Mouse (Mus musculus) intestine, embryonic 16.5 days (tissue): ENCODE data around the gene Phldb2. TPM values are rescaled to one million over a fixed set of nuclear protein-coding genes. Genes with fewer than 3 reads are reported as not detected.

Experiments used
- ATAC-seq: fragments of 200-750 bp; cut with Nextera tagmentation; 2 replicates; pipeline ENCODE4 v1.8.0; 2017; ENCODE audit warnings: moderate TSS enrichment, moderate library complexity
- H3K27ac ChIP-seq: fragments of 300-500 bp; sonication (generic); 2 replicates; pipeline ENCODE4 v1.5.1; 2014; ENCODE audit warnings: mild to moderate bottlenecking, low read length
- H3K27me3 ChIP-seq: fragments of 300-500 bp; sonication (generic); replicated peaks from 2 replicates; pipeline ENCODE4 v1.6.1; 2014; ENCODE audit warnings: low read length, control low read depth, mixed read lengths; ENCODE audit not compliant: control insufficient read depth, insufficient read depth
- H3K36me3 ChIP-seq: fragments of 300-500 bp; sonication (generic); 2 replicates; pipeline ENCODE4 v1.6.1; 2014; ENCODE audit warnings: low read length, control low read depth; ENCODE audit not compliant: control insufficient read depth, insufficient read depth
- H3K4me1 ChIP-seq: fragments of 300-500 bp; sonication (generic); 2 replicates; pipeline ENCODE4 v1.6.1; 2014; ENCODE audit warnings: low read length, control low read depth, mixed read lengths; ENCODE audit not compliant: control insufficient read depth, insufficient read depth
- H3K4me2 ChIP-seq: fragments of 300-500 bp; sonication (generic); 2 replicates; pipeline ENCODE4 v1.6.1; 2014; ENCODE audit warnings: low read depth, low read length, control low read depth
- H3K4me3 ChIP-seq: fragments of 300-500 bp; sonication (generic); 2 replicates; pipeline ENCODE4 v1.5.1; 2014; ENCODE audit warnings: mild to moderate bottlenecking, low read length
- H3K9ac ChIP-seq: fragments of 300-500 bp; sonication (generic); 2 replicates; pipeline ENCODE4 v1.6.1; 2014; ENCODE audit warnings: low read depth, low read length
- H3K9me3 ChIP-seq: fragments of 300-500 bp; sonication (generic); 2 replicates; pipeline ENCODE4 v1.6.1; 2016; ENCODE audit warnings: low read length, control low read depth; ENCODE audit not compliant: control insufficient read depth
- WGBS: fragments of 180-500 bp; shearing (Covaris S2); extraction: QIAGEN DNeasy Blood & Tissue Kit; methylation state at CpG from one replicate; pipeline ENCODE4 v1.1.7; 2014; 5-methylcytosine and 5-hydroxymethylcytosine counted together
- polyA plus RNA-seq: library from polyadenylated mRNA; unstranded; fragments of >200 nt; fragmentation: Nextera tagmentation; extraction: Ambion mirVana; gene quantifications from 2 replicates; pipeline ENCODE4 v1.2.1, GENCODE M21; 2015

Phldb2 gene
- polyA plus RNA-seq, 1 experiment from 2014 or later, result 20.7 TPM

DNA sequence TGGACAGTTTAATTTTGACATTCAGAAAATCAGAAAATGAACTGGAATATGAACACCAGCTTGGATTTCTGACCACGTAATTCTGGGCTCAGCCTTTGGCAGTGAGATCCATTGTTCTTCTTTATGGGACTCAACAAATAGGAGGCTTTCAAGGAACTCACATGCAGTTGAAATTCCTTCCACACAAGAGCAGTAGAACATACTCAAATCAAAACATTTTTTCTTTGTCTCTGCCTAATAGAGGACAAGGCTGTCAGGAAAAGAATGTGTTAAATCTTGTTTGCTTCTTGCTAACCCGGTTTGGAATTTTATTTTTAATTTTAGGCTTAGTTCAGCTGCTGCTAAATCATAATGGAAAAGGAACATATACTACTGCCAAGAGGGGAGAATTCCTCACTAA is 153.0 kb downstream of the Phldb2 start:
- Histone ChIP-seq H3K27ac (no peak overlapping the region), H3K27me3 (no peaks in the 10 kb centered on the region), H3K9ac (no peak overlapping the region), H3K36me3 (no peaks in the 10 kb centered on the region), H3K9me3 (no peaks in the 10 kb centered on the region), H3K4me3 (no peak overlapping the region), H3K4me1 (0 out of 2 replicates have a peak, but pooled peaks cover 4% of the 10 kb centered on the region), H3K4me2 (no peak overlapping the region)
- ATAC-seq, result no peak
- WGBS, result 61% methylated on average over 2 of the region's 2 CpGs

DNA sequence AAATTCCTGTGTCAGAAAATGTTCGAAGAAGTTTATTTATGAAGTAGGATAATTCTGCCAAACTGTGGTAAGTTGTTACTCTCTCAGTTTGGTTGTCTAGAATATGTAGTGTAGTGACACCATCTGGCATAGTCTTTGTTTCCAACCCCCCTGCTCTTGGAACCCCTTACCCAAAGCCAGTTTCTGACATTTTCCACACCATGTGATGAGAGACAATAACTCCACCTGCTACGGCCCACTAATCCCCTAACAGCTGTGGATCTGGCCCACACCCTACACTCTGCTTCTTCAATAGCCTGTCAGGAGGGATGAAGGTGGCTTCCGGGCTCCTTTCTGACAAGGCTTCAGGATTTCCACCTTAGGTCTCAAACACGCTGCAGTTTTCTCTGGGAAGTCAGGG is 154.2 kb downstream of the Phldb2 start:
- Histone ChIP-seq H3K9me3 (no peaks in the 10 kb centered on the region), H3K4me2 (no peak overlapping the region), H3K4me1 (0 out of 2 replicates have a peak, but pooled peaks cover 4% of the 10 kb centered on the region), H3K9ac (no peak overlapping the region), H3K36me3 (no peaks in the 10 kb centered on the region), H3K27ac (no peak overlapping the region), H3K4me3 (no peak overlapping the region), H3K27me3 (no peaks in the 10 kb centered on the region)
- ATAC-seq, result 0 out of 2 replicates have a peak, but pooled peaks have one; percentile 23
- WGBS, result 61% methylated on average over 4 of the region's 4 CpGs

DNA sequence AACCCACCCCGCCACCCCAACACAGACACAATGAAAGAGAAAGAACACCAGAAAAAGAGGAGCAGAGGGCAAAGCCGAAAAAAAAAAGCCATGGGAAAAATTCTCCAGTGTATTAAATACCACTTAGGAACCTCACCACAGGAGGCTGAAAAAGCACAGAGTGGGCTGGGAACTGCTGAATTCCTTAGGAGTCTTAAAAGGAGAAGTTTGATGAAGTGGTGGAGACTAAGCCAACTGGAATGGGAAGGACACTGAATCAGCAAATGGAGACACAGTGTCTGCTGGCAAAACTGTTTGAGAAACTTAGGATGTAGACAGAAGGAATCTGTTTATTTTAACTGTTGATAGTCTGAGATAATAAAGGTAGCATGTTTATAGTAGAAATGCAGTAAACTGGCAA is 154.8 kb downstream of the Phldb2 start:
- peak; percentile 54; the same call in 1 of the 2 replicates for ATAC-seq
- H3K9ac ChIP-seq, result no peak overlapping the region
- WGBS, result 75% methylated on average over 2 of the region's 2 CpGs
- H3K27me3 ChIP-seq, result no peaks in the 10 kb centered on the region
- no peak overlapping the region; the same call in 1 of the 2 replicates for H3K27ac ChIP-seq
- no peak overlapping the region for H3K4me3 ChIP-seq
- H3K9me3 ChIP-seq, result no peaks in the 10 kb centered on the region
- no peak overlapping the region for H3K4me2 ChIP-seq
- H3K4me1 ChIP-seq, result 0 out of 2 replicates have a peak, but pooled peaks cover 4% of the 10 kb centered on the region
- H3K36me3 ChIP-seq, result no peaks in the 10 kb centered on the region

DNA sequence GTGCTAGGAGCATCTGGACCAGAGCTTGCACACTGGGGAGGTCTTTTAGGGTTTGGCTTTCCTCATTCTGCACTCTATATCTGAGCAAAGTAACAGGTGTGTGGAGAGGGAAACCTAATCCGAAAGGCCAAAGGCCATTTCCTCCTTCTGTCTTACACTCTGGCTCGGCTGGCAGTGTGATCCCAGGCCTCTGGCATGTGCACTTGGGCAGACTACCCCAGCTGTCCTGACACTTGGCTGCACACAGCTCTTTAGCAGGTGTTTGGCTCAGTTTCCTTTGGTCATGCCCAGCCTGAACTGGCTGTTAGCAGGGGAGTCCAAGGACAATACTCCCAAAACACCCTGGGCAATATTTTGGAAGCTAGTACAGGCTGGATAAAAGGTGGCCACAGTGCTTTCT is 156.6 kb downstream of the Phldb2 start:
- WGBS, result 55% methylated on average over 2 of the region's 2 CpGs
- no peak overlapping the region for H3K27ac ChIP-seq
- 0 out of 2 replicates have a peak, but pooled peaks cover 4% of the 10 kb centered on the region for H3K4me1 ChIP-seq
- no peak overlapping the region for H3K4me2 ChIP-seq
- H3K36me3 ChIP-seq, result no peaks in the 10 kb centered on the region
- no peak overlapping the region for H3K4me3 ChIP-seq
- ATAC-seq, result peak; percentile 78; the same call in 1 of the 2 replicates
- H3K9ac ChIP-seq, result no peak overlapping the region
- no peaks in the 10 kb centered on the region for H3K27me3 ChIP-seq
- no peaks in the 10 kb centered on the region for H3K9me3 ChIP-seq

DNA sequence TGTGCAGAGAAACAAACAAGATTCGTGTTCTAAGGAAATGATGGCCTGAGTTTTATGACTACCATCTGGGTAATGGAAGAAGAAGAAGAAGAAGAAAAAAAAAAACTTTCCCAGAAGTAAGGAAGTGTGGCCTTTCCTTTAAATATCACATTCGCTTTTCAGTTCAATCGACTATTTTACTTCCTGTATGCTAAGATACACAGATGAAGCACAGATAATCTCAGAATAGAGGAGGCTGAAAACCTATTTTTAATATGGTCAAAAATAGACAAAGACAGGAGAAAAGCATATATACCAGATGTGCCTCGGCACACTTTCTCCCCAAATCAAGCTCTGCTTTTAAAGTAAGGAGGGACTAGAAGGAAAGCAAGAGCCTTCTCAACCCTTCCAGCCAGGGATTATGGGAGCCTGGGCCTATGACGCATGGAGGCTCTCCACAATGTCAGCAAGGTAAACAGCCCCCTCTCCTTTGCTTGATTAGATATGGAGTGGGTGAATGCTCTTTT is 158.2 kb downstream of the Phldb2 start:
- no peak overlapping the region for H3K4me2 ChIP-seq
- H3K27me3 ChIP-seq, result no peaks in the 10 kb centered on the region
- WGBS, result 70% methylated on average over 5 of the region's 5 CpGs
- no peak overlapping the region for H3K4me3 ChIP-seq
- ATAC-seq, result no peak
- H3K9me3 ChIP-seq, result no peaks in the 10 kb centered on the region
- no peaks in the 10 kb centered on the region for H3K36me3 ChIP-seq
- H3K27ac ChIP-seq, result no peak overlapping the region
- 0 out of 2 replicates have a peak, but pooled peaks cover 4% of the 10 kb centered on the region for H3K4me1 ChIP-seq
- H3K9ac ChIP-seq, result no peak overlapping the region

DNA sequence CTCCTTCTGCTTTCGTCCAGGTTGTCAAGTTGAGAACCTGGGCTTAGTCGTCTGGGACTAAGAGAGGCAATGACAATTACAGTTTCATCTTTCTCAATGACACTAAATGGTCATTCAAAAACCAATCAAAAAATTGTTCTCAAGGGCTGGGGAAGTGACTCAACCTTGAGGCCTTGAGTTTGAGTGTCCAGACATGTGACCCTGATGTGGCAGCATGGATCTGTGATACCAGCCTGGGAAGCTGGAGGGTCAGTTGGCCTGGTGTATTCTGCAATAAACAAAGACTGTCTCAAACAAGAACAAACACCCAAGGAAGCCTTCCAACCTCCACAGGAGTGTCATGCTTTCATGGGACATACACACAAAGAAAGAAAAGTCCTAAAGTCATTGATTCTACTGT is 160.6 kb downstream of the Phldb2 start:
- H3K9me3 ChIP-seq, result no peaks in the 10 kb centered on the region
- H3K27me3 ChIP-seq, result no peaks in the 10 kb centered on the region
- no peak overlapping the region for H3K27ac ChIP-seq
- no peak overlapping the region for H3K4me2 ChIP-seq
- WGBS, result 90% methylated on average over 2 of the region's 2 CpGs
- ATAC-seq, result no peak
- H3K9ac ChIP-seq, result no peak overlapping the region
- H3K4me3 ChIP-seq, result no peak overlapping the region
- H3K4me1 ChIP-seq, result no peaks in the 10 kb centered on the region
- peaks cover 4% of the 10 kb centered on the region; the same call in 1 of the 2 replicates for H3K36me3 ChIP-seq

DNA sequence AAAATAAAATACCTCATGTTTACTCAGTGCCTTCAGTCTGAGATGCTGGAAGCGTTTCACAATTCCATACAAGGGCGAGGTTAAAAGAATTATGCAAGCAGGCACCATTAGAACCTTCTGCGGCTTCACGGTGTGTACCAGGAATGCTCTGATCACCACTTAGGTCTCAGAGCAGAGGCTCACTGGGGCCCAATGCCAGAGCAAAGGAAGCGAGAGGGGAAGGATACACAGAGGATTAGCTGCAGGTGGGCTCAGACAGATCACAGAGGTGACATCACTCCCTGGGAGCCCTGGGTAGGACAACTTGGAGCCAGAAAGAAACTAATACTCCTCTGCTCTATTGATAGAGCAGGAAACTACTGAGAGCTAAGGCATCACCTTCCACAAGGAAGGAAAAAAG is 162.1 kb downstream of the Phldb2 start:
- ATAC-seq, result no peak
- WGBS, result 66% methylated on average over 5 of the region's 5 CpGs
- Histone ChIP-seq H3K36me3 (peaks cover 6% of the 10 kb centered on the region; the same call in 1 of the 2 replicates), H3K4me2 (no peak overlapping the region), H3K27ac (no peak overlapping the region), H3K27me3 (no peaks in the 10 kb centered on the region), H3K4me1 (no peaks in the 10 kb centered on the region), H3K4me3 (no peak overlapping the region), H3K9ac (no peak overlapping the region), H3K9me3 (no peaks in the 10 kb centered on the region)

DNA sequence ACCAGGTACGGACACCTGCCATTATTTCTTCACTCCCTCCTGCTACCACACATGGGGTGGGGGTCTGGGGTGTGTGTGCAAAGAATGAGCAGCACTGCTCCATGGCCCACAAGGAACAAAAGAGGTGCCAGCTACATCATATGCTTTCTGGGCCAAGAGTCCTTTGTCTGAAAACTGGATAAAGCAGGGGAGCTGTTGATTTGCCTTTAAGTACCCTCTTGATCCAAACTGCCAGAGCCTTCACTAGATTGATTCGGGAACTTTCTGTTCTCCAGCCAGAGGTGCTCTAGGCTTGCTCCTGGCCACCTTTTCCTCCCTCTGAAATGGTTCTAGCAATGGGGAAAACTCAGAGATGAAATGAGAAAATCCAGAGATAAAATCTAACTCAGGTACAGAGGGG is 164.1 kb downstream of the Phldb2 start:
- Histone ChIP-seq H3K4me3 (no peak overlapping the region), H3K4me2 (no peak overlapping the region), H3K9ac (no peak overlapping the region), H3K9me3 (no peaks in the 10 kb centered on the region), H3K27me3 (no peaks in the 10 kb centered on the region), H3K36me3 (peaks cover 6% of the 10 kb centered on the region; the same call in 1 of the 2 replicates), H3K4me1 (no peaks in the 10 kb centered on the region), H3K27ac (no peak overlapping the region)
- no peak for ATAC-seq
- 78% methylated on average over 2 of the region's 2 CpGs for WGBS

DNA sequence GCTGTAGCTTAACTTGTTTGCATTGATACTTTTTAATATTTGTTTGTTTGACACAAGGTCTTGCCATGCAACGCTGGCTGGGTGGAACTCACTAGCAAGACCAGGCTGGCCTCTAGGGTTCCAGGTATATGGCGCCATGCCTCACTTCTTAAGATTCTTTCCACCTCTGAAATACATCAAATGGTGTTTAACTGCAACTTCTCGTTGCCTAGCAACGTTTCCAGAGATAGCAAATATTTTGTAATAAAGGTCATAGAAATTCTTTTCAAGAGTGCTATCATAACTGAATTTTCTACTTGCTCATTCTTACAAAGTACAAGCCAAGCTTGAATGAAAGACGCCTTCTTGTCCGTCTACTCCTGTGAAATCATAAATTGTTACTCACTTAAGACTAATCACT is 165.7 kb downstream of the Phldb2 start:
- H3K9ac ChIP-seq, result no peak overlapping the region
- no peak overlapping the region for H3K4me2 ChIP-seq
- H3K4me1 ChIP-seq, result no peaks in the 10 kb centered on the region
- peaks cover 6% of the 10 kb centered on the region; the same call in 1 of the 2 replicates for H3K36me3 ChIP-seq
- ATAC-seq, result no peak
- no peak overlapping the region for H3K4me3 ChIP-seq
- 87% methylated on average over 6 of the region's 6 CpGs for WGBS
- no peak overlapping the region for H3K27ac ChIP-seq
- no peaks in the 10 kb centered on the region for H3K27me3 ChIP-seq
- no peaks in the 10 kb centered on the region for H3K9me3 ChIP-seq

DNA sequence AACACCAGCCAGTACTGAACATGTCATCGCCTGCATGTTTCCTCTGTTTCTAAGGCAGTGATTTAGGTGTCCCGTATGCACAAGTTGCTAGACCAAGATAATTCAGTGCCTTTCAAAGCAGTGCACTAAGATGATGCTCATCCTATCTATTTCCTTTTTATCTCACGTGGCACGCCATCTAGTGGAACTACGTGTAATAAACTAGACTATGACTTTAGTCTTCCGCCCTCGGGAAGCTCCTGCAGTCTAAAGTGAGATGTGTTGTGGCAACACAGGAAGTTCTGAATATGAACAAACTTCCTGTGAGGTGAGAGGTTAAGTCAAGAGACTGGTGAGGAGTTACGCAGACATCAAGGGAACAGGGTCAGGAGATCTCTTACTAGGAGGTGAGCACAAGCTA is 166.8 kb downstream of the Phldb2 start:
- no peak for ATAC-seq
- H3K9ac ChIP-seq, result no peak overlapping the region
- H3K4me1 ChIP-seq, result no peaks in the 10 kb centered on the region
- no peaks in the 10 kb centered on the region for H3K27me3 ChIP-seq
- no peak overlapping the region for H3K4me2 ChIP-seq
- H3K36me3 ChIP-seq, result peaks cover 6% of the 10 kb centered on the region; the same call in 1 of the 2 replicates
- 43% methylated on average over 8 of the region's 8 CpGs for WGBS
- H3K4me3 ChIP-seq, result no peak overlapping the region
- H3K27ac ChIP-seq, result no peak overlapping the region
- no peaks in the 10 kb centered on the region for H3K9me3 ChIP-seq
